Mouse (Mus musculus): ENCODE measurements around the gene Rfx8. TPM values are rescaled to one million over a fixed set of nuclear protein-coding genes. Genes with fewer than 3 reads are reported as not detected.

Rfx8 gene
- total and polyA plus RNA-seq, 3 experiments: not detected

GRCm38 (mm10) chr1:39628606-39629005 lies 92.2 kb downstream of the Rfx8 start:
- Histone ChIP-seq H3K4me2 (ENCODE audit: insufficient read depth, low read depth, poor library complexity, severe bottlenecking) (no peak overlapping the region), H3K4me3 (replicated peaks in 1 of 3; ENCODE audit: low read depth in 2 of 3, low read length in 2 of 3, poor library complexity in 1 of 3) (no peak overlapping the region), H3K9me3 (replicated peaks; ENCODE audit: low read length) (no peaks in the 10 kb centered on the region), H3K9ac (ENCODE audit: insufficient read depth, low read depth) (no peak overlapping the region), H3K27ac (ENCODE audit: insufficient read depth, low read depth) (no peak overlapping the region), H3K27me3 (replicated peaks) (peaks cover 3% of the 10 kb centered on the region), H3K36me3 (replicated peaks in 1 of 2; ENCODE audit: control insufficient read depth in 1 of 2, insufficient read depth in 1 of 2, low read length in 1 of 2) (no peaks in the 10 kb centered on the region), H3K79me2 (replicated peaks; ENCODE audit: control insufficient read depth, extremely low read depth, insufficient read depth, poor library complexity, severe bottlenecking) (no peaks in the 10 kb centered on the region), H3K4me1 (ENCODE audit: control insufficient read depth in 1 of 2, insufficient read depth in 2 of 2) (peaks cover 2 to 4% of the 10 kb centered on the region in 2 experiments; a peak in 2 of 4 replicates)
- dilution Hi-C loops (cut with MboI; ENCODE audit: extremely low pct_ligation_motif_present, extremely low pct_unique_long_range_greater_than_20kb, low sequenced_read_pairs) (no loop called here), in situ Hi-C loops (cut with MboI; ENCODE audit: low pct_ligation_motif_present, low pct_unique_long_range_greater_than_20kb, low sequenced_read_pairs) (no loop called here)
- TF ChIP-seq E2F4 (IDR thresholded peaks at IDR 0.05; ENCODE audit: insufficient replicate concordance, low read depth, low read length) (no peak), SIN3A (IDR thresholded peaks at IDR 0.05; ENCODE audit: low read length) (no peak), KAT2A (IDR thresholded peaks at IDR 0.05; ENCODE audit: insufficient replicate concordance, low read length) (no peak), PAX5 (IDR thresholded peaks at IDR 0.05; ENCODE audit: low read length) (no peak)
- no peak for DNase-seq (ENCODE audit: extremely low read depth)

GRCm38 (mm10) chr1:39625491-39625890 lies 95.3 kb downstream of the Rfx8 start:
- Histone ChIP-seq H3K27ac (ENCODE audit: insufficient read depth, low read depth) (no peak overlapping the region), H3K4me1 (ENCODE audit: control insufficient read depth in 1 of 2, insufficient read depth in 2 of 2) (peaks cover 9 to 12% of the 10 kb centered on the region in 2 experiments; a peak in 3 of 4 replicates), H3K9ac (ENCODE audit: insufficient read depth, low read depth) (no peak overlapping the region), H3K9me3 (replicated peaks; ENCODE audit: low read length) (no peaks in the 10 kb centered on the region), H3K36me3 (replicated peaks in 1 of 2; ENCODE audit: control insufficient read depth in 1 of 2, insufficient read depth in 1 of 2, low read length in 1 of 2) (no peaks in the 10 kb centered on the region), H3K79me2 (replicated peaks; ENCODE audit: control insufficient read depth, extremely low read depth, insufficient read depth, poor library complexity, severe bottlenecking) (no peaks in the 10 kb centered on the region), H3K4me2 (ENCODE audit: insufficient read depth, low read depth, poor library complexity, severe bottlenecking) (no peak overlapping the region), H3K27me3 (replicated peaks) (peaks cover 3% of the 10 kb centered on the region), H3K4me3 (replicated peaks in 1 of 3; ENCODE audit: low read depth in 2 of 3, low read length in 2 of 3, poor library complexity in 1 of 3) (no peak overlapping the region)
- dilution Hi-C loops (cut with MboI; ENCODE audit: extremely low pct_ligation_motif_present, extremely low pct_unique_long_range_greater_than_20kb, low sequenced_read_pairs): no loop called here
- no peak for DNase-seq (ENCODE audit: extremely low read depth)
- in situ Hi-C loops (cut with MboI; ENCODE audit: low pct_ligation_motif_present, low pct_unique_long_range_greater_than_20kb, low sequenced_read_pairs): no loop called here
- TF ChIP-seq ZKSCAN1 (IDR thresholded peaks at IDR 0.05; ENCODE audit: borderline replicate concordance, low read depth, low read length): no peak
- TF ChIP-seq CHD2 (IDR thresholded peaks at IDR 0.05; ENCODE audit: low read length): no peak
- no peak for TF ChIP-seq MXI1 (IDR thresholded peaks at IDR 0.05; ENCODE audit: low read depth, low read length)
- TF ChIP-seq SIN3A (IDR thresholded peaks at IDR 0.05; ENCODE audit: low read length): no peak
- no peak for TF ChIP-seq EP300 (IDR thresholded peaks at IDR 0.05; ENCODE audit: low read length)
- TF ChIP-seq TCF12 (IDR thresholded peaks at IDR 0.05; ENCODE audit: low read depth, low read length): no peak
- no peak for TF ChIP-seq NRF1 (IDR thresholded peaks at IDR 0.05; ENCODE audit: low read depth, low read length)
- TF ChIP-seq TBP (conservative IDR thresholded peaks at IDR 0.05; ENCODE audit: low read depth, low read length): no peak
- TF ChIP-seq MAX (IDR thresholded peaks at IDR 0.05; ENCODE audit: low read length): no peak
- no peak for TF ChIP-seq ZNF384 (IDR thresholded peaks at IDR 0.05; ENCODE audit: low read depth, low read length)
- no peak for TF ChIP-seq POLR2A (IDR thresholded peaks at IDR 0.05; ENCODE audit: low read depth, low read length)
- TF ChIP-seq ZMIZ1 (IDR thresholded peaks at IDR 0.05; ENCODE audit: low read depth, low read length): no peak
- TF ChIP-seq MAFK (IDR thresholded peaks at IDR 0.05; ENCODE audit: insufficient replicate concordance, low read length): no peak
- TF ChIP-seq POLR2AphosphoS2 (IDR thresholded peaks at IDR 0.05; ENCODE audit: low read depth, low read length): no peak
- TF ChIP-seq ETS1 (conservative IDR thresholded peaks at IDR 0.05; ENCODE audit: low read depth, low read length): no peak
- no peak for TF ChIP-seq MYC (IDR thresholded peaks at IDR 0.05; ENCODE audit: low read depth, low read length)
- no peak for TF ChIP-seq JUN (IDR thresholded peaks at IDR 0.05; ENCODE audit: insufficient read depth, low read depth, low read length)
- TF ChIP-seq RAD21 (IDR thresholded peaks at IDR 0.05; ENCODE audit: low read depth, low read length): no peak
